Mouse (Mus musculus): ENCODE data around the gene Agr3. TPM values are rescaled to one million over a fixed set of nuclear protein-coding genes. Genes with fewer than 3 reads are reported as not detected.
A peak's percentile ranks its signal among the peaks of the same experiment; 100 is the strongest.

Gene Agr3
- polyA plus RNA-seq, 1 experiment from 2014 or later, result 0.45 TPM

GRCm38 (mm10) chr12:35993583-35993982 is 68.2 kb downstream of the Agr3 start:
- no peak overlapping the region for H3K27ac ChIP-seq (replicated peaks)
- 74% methylated on average over 3 of the region's 3 CpGs for WGBS
- no peak for ATAC-seq (ENCODE audit: low FRiP score, low read depth)

GRCm38 (mm10) chr12:35994098-35994497 is 68.7 kb downstream of the Agr3 start:
- Histone ChIP-seq H3K36me3 (no peaks in the 10 kb centered on the region), H3K4me3 (no peak overlapping the region), H3K27me3 (no peaks in the 10 kb centered on the region), H3K27ac (replicated peaks) (no peak overlapping the region), H3K9me3 (no peaks in the 10 kb centered on the region), H3K9ac (no peak overlapping the region), H3K4me1 (replicated peaks) (no peaks in the 10 kb centered on the region), H3K4me2 (no peak overlapping the region)
- peak; percentile 59; the same call in 1 of the 2 replicates for ATAC-seq (ENCODE audit: low FRiP score, low read depth)

More at GRCm38 (mm10) chr12:35993583-35993982, 68.2 kb downstream of the Agr3 start:
- Histone ChIP-seq H3K9ac (no peak overlapping the region), H3K4me2 (no peak overlapping the region), H3K4me3 (no peak overlapping the region), H3K27me3 (no peaks in the 10 kb centered on the region), H3K36me3 (no peaks in the 10 kb centered on the region), H3K4me1 (replicated peaks) (no peaks in the 10 kb centered on the region), H3K9me3 (no peaks in the 10 kb centered on the region)

- 28% methylated on average over 5 of the region's 5 CpGs for WGBS
- Histone ChIP-seq H3K27ac (replicated peaks) (no peak overlapping the region), H3K4me3 (no peak overlapping the region), H3K4me2 (no peak overlapping the region), H3K9ac (no peak overlapping the region), H3K27me3 (no peaks in the 10 kb centered on the region), H3K9me3 (no peaks in the 10 kb centered on the region), H3K4me1 (replicated peaks) (no peaks in the 10 kb centered on the region), H3K36me3 (no peaks in the 10 kb centered on the region)
- ATAC-seq (ENCODE audit: low FRiP score, low read depth), result no peak
Measured at GRCm38 (mm10) chr12:35995799-35996198, 70.4 kb downstream of the Agr3 start.

Other genes with a start within 250 kb of the Agr3 start
- 0.53 and 0.98 TPM in 2 replicates for gene Agr2, start 67.3 kb downstream of the Agr3 start, polyA plus RNA-seq (2015; fragmentation: Nextera tagmentation; extraction: Ambion mirVana)
- 406 and 422 TPM in 2 replicates for gene Tspan13, start 116.9 kb downstream of the Agr3 start, polyA plus RNA-seq (2015; fragmentation: Nextera tagmentation; extraction: Ambion mirVana)
- gene Ankmy2, start 231.5 kb downstream of the Agr3 start, polyA plus RNA-seq (2015; fragmentation: Nextera tagmentation; extraction: Ambion mirVana), result 67.7 and 75.4 TPM in 2 replicates
- gene Bzw2, start 232.5 kb downstream of the Agr3 start, polyA plus RNA-seq (2015; fragmentation: Nextera tagmentation; extraction: Ambion mirVana), result 343 and 347 TPM in 2 replicates